8 mouse cellular contexts compared by ENCODE assay signal in genomic region chrX:135963629-135964028, GRCm38 (mm10). TPM values are rescaled to one million over a fixed set of nuclear protein-coding genes. Genes with fewer than 3 reads are reported as not detected.
DNase-seq lines count a peak whose midpoint lies in the region; ATAC-seq and TF ChIP-seq lines count a peak whose summit lies in the region.

No protein-coding gene starts in this region.

- no peak overlapping the region for H3K27ac ChIP-seq in gastrocnemius, adult 2 months
- H3K27ac ChIP-seq in neural tube, embryonic 11.5 days (ENCODE audit: low read depth, low read length), result no peak overlapping the region
- no peak overlapping the region for H3K27ac ChIP-seq in hindbrain, embryonic 15.5 days (replicated peaks)

- peak; percentile 61 for TF ChIP-seq CTCF in gastrocnemius, adult 2 months (IDR thresholded peaks at IDR 0.05)

- no peak overlapping the region for H3K4me3 ChIP-seq in gastrocnemius, adult 2 months
- H3K4me3 ChIP-seq in neural tube, embryonic 11.5 days (ENCODE audit: low read depth, low read length), result no peak overlapping the region
- H3K4me3 ChIP-seq in hindbrain, embryonic 15.5 days, result no peak overlapping the region

- H3K27me3 ChIP-seq in neural tube, embryonic 11.5 days (ENCODE audit: control insufficient read depth, insufficient read depth, low read length), result no peaks in the 10 kb centered on the region
- no peaks in the 10 kb centered on the region for H3K27me3 ChIP-seq in hindbrain, embryonic 15.5 days

- H3K4me1 ChIP-seq in neural tube, embryonic 11.5 days (ENCODE audit: control insufficient read depth, insufficient read depth, low read length), result no peaks in the 10 kb centered on the region
- H3K4me1 ChIP-seq in hindbrain, embryonic 15.5 days (replicated peaks), result no peaks in the 10 kb centered on the region

- WGBS in neural tube, embryonic 11.5 days, result 28% methylated on average over 3 of the region's 3 CpGs
- WGBS in hindbrain, embryonic 15.5 days, result 15% methylated on average over 3 of the region's 3 CpGs

- intact Hi-C loops in gastrocnemius, adult 2 months (cut with DNase I), result loop anchor here (2.0 to 5.0 kb wide), 2 partner anchors 157 to 211 kb away; no protein-coding TSS in a partner anchor
- intact Hi-C loops in gastrocnemius, postnatal 14 days (cut with DNase I; ENCODE audit: low total_unique reads), result loop anchor here (5.0 kb wide), 1 partner anchor 156 kb away; no protein-coding TSS in a partner anchor

- no peaks in the 10 kb centered on the region for H3K36me3 ChIP-seq in neural tube, embryonic 11.5 days (ENCODE audit: control insufficient read depth, insufficient read depth, low read length)
- H3K36me3 ChIP-seq in hindbrain, embryonic 15.5 days, result no peaks in the 10 kb centered on the region

- no peak for DNase-seq in gastrocnemius, adult 2 months
- no peak for DNase-seq in gastrocnemius, postnatal 14 days
- DNase-seq in neural tube, embryonic 11.5 days (ENCODE audit: low spot score), result peak; percentile 21
- no peak for DNase-seq in neural tube, embryonic 10.5 days (ENCODE audit: extremely low spot score, low spot score)
- peak; percentile 14 for DNase-seq in c-Kit-positive CD71-negative TER-119-negative erythroid progenitor cells, embryonic 14.5 days (ENCODE audit: low read depth)
- peak; percentile 42 for DNase-seq in naive thymus-derived CD4-positive, alpha-beta T cell, adult 2 months (ENCODE audit: low read depth)
- no peak for DNase-seq in right cerebral cortex, postnatal 25 days

- peak; percentile 61; the same call in 1 of the 2 replicates for ATAC-seq in neural tube, embryonic 11.5 days (ENCODE audit: insufficient read depth, low FRiP score, low TSS enrichment)
- ATAC-seq in hindbrain, embryonic 15.5 days (ENCODE audit: low FRiP score, low read depth), result peak; percentile 84

- no peak overlapping the region for H3K4me2 ChIP-seq in neural tube, embryonic 11.5 days (ENCODE audit: low read depth)
- no peak overlapping the region for H3K4me2 ChIP-seq in hindbrain, embryonic 15.5 days

- no peak overlapping the region for H3K9ac ChIP-seq in neural tube, embryonic 11.5 days (ENCODE audit: low read length)
- no peak overlapping the region for H3K9ac ChIP-seq in hindbrain, embryonic 15.5 days

- no peaks in the 10 kb centered on the region for H3K9me3 ChIP-seq in neural tube, embryonic 11.5 days (ENCODE audit: control insufficient read depth, low read length)
- H3K9me3 ChIP-seq in hindbrain, embryonic 15.5 days, result no peaks in the 10 kb centered on the region

RNA-seq across cellular contexts. Expression of gene Arxes2, which starts 30.0 kb away (rescaled TPM):
- under 1 TPM in 1 of 2 experiments, not detected in 1; 0.56 TPM for total RNA-seq in gastrocnemius, adult 2 months (2021)
- 1 to 10 TPM; 1.5 to 2.5 TPM for total RNA-seq in gastrocnemius, postnatal 14 days (2021)
- 109 and 123 TPM in 2 replicates for polyA plus RNA-seq in neural tube, embryonic 11.5 days (2014; fragmentation: Nextera tagmentation; extraction: Ambion mirVana)
- 248 and 258 TPM in 2 replicates for polyA plus RNA-seq in hindbrain, embryonic 15.5 days (2015; fragmentation: Nextera tagmentation; extraction: Ambion mirVana)

Comparison
In these comparisons a context has a peak if more than half of its experiments do, and no peak if none do; other contexts are left out.
1. DNase-seq: peak in neural tube, embryonic 11.5 days (single experiment), c-Kit-positive CD71-negative TER-119-negative erythroid progenitor cells, embryonic 14.5 days (single experiment) and naive thymus-derived CD4-positive, alpha-beta T cell, adult 2 months (single experiment); none in gastrocnemius, adult 2 months (single experiment), gastrocnemius, postnatal 14 days (single experiment), neural tube, embryonic 10.5 days (single experiment) and right cerebral cortex, postnatal 25 days (single experiment).